Mouse (Mus musculus) left cerebral cortex, adult 11 months (tissue): ENCODE results near the gene Mycl.
"Not testable (repeated sequence)": the region's sequence is repeated elsewhere in the genome, so short reads cannot be mapped to it uniquely, and the experiment has no call there.

Experiments
- DNase-seq: peaks from one replicate; pipeline ENCODE4 v3.0.0; 2022; ENCODE audit warnings: low spot score

The Mycl gene

DNA sequence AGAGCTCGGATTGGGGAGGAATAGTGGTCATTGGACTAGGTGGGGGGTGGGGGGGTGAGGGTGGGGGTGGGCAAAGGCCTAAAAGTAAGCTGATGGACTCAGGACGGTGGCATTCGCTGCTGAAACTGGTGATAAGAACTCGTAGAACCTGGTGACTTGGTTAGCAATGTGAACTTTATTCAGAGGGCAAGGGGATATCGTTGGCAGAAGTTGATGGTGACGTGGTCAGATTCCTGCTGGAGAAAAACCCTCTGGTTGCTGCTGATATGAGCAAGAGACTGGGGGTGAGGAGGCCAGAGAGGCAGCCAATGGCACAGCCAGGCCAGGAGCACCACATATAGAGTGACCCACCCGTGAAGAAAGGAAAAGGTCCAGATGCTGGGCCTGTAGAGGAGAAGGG lies 14.2 kb upstream of the Mycl start:
- DNase-seq = no peak

DNA sequence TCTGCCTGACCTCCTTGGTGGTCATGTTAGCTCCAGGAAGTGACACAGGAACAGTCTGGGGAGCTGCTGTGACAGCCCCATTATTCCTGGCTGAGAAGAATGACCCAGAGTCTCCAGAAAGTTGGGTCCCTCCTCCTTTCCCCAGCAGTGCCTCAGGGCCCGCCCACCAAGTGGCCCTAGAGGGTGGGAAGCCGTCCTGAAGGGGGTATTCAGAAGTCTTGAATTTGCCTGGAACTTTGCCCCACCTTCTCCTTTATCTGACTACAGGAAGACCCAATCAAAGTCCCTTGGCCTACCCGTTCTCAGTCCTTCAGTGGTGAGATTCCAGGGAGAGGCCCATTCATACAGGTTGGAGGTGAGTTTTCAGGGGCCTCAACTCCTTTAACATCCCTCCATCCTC lies 13.5 kb upstream of the Mycl start:
- no peak for DNase-seq

DNA sequence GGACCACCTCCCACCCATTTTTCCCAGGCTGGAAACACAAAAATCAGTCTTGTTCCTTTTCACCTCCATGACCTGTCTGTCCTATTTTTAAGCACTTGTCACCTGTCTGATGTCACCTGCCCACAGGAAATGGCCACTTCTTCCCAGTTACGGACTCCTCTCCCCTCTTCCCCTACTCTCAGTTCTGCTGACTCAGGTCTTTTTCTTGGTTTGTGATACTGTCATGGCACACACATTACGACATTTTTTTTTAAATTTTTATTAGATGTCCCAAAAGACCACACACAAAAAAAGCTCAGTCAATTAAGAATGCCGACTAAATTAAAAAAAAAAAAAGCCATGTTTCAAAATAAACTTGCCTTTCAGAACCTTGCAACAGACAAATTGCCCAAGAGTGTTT lies 12.9 kb upstream of the Mycl start:
- DNase-seq = no peak

DNA sequence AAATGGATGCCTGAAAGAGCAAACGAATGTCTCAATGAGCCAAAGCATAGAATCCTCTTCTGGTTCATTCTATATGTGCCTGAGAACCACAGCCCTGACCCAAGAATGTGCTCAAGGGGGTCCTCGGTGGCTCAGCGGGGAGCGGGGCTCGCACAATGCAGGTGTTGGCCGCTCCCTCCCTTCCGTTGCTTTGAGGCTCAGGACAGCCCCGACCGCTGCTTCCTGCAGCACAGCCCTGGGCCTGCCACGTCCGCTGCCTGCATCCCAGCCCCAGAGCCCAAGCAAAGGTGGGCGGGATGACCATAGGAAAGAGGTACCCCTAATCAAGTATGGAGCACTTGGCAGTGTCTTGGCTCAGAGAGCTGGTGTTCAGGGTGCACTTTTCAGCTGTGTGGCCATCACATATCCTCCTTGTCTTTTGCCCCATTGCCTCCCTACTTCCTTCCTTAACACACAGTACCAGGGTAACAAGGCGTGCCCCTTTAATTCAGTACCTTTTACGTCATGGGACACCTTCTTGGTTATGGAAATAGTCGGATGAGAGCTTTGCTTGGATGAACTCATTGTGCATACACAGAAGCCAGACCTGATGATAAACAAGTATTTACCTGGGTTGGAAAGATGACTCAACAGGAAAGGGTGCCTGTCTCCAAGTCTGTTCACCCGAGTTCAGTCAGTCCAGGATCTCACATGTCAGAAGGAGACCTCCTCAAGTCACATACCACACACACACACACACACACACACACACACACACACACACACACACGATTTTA lies 11.8 kb upstream of the Mycl start:
- no peak for DNase-seq

DNA sequence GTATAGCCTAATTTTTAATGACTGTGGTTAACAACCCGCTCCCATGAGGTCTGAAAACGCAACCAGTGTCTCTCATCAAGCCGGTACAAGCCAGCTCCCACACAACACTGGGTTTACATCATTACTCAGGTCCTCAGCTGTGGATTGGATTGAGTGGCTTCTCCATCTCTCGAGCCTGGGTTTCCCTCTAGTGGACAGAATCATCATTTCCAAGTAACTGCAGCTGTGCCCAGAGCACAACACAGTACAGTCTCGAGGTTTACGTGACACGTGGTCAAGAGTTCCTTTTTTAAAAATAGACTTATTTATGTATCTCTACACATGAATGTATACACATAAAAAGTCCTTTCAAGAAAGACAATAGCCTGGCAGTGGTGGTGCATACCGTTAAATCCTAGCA lies 10.3 kb upstream of the Mycl start:
- peak; percentile 53 for DNase-seq

DNA sequence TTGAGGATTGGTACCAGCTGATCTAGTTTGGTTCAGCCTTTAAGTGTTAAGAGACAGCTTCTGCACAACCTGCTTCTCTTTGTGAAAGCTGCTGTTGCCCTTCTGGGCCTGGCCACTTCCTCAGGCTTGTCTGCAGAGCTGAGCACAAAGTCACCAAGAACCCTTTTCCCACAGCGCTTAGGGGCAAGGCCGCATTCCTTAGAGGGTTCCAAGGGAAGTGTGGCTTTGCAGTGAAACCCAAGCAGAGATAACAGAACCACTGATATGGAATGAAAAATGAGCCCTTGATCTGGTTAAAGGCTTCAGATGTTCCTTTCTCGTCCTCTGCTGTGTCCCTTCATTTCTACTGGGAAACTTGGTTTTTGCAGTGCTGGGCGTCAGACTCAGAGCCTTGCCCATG lies 8.0 kb upstream of the Mycl start:
- no peak for DNase-seq

DNA sequence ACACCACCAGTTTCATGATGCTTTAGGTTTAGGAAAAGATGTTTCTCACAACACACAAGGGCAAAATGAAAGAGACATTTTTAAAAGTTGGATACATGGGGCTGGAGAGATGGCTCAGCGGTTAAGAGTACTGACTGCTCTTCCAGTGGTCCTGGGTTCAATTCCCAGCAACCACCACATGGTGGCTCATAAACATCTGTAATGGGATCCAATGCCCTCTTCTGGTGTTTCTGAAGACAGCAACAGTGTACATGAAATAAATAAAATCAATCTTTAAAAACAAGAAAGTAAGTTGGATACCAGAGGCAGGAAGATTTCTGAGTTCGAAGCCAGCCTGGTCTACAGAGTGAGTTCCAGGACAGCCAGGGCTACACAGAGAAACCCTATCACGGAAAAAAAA lies 7.4 kb upstream of the Mycl start:
- not testable (repeated sequence) for DNase-seq

DNA sequence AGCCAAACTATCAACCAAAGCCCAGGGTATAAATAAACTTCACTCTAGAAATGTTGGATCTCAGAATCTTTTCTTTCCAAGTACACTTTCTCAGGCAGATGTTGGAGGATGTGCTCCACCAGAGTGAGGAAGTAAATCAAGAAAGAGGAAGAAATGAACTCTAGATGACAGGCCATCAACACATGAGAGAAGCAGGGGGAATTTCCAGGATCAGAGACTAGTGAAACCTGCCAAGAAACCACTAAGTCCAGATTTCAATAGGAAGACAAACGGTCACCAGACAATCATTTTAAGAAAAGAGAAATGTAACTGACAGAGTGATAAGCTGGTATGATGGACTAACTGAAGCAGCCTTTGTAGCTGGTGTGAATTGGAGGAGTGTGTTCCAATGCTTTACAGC lies 4.3 kb upstream of the Mycl start:
- DNase-seq = no peak

DNA sequence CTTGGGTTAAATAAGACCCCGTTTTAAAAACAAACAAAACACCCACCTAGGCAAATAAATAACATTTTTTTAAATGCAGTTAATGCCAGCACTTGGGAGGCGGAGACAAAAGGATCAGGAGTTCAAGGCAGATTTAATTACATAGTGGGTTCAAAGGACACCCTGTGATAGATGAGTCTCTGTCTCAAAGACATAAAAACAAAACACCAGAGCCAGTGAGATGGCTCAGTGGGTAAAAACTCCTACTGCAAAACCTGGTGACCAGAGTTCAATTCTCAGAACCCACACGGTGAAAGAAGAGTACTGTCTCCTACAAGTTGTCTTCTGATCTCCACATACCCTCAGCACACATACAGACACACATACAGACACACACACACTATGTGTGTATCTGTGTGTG lies 3.2 kb upstream of the Mycl start:
- DNase-seq = no peak

DNA sequence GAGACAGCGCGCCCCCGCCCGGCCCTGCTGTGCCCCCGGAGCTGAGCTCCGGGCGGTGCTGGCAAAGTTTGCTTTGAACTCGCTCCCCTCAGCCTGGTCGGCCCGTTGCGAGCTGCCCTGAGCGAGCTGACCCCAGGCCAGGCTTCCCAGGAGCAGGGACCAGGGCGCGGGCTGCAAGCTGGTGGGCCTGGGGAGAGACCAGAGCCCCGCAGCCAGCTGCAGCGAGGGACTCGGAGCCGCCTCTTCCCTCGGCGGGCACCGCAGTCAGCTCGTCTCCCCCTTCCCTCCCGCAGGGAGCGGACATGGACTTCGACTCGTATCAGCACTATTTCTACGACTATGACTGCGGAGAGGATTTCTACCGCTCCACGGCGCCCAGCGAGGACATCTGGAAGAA lies 767 bp downstream of the Mycl start:
- DNase-seq = no peak

DNA sequence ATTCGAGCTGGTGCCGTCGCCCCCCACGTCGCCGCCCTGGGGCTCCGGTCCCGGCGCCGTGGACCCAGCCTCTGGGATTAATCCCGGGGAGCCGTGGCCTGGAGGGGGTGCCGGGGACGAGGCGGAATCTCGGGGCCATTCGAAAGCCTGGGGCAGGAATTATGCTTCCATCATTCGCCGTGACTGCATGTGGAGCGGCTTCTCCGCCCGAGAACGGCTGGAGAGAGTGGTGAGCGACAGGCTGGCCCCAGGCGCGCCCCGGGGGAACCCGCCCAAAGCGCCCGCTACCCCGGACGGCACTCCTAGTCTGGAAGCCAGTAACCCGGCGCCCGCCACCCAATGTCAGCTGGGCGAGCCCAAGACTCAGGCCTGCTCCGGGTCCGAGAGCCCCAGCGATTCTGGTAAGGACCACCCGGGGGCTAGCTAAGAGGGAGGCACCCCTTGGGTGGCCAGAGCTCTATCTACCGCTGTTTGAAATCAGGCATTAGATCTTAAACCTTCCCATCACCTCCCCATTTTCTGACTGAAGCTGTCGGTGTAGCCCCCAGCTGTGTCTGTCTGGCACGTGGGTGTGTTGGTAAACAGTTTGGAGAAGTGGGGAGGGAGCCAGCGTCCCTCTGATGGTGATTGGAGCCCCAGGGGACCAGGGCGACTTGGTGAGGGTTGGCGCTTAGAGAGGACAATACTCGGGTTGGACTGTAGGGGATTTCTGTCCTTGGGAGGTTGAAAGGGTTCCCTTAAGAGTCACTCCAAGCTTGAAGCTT lies 1.3 kb downstream of the Mycl start:
- DNase-seq = no peak

DNA sequence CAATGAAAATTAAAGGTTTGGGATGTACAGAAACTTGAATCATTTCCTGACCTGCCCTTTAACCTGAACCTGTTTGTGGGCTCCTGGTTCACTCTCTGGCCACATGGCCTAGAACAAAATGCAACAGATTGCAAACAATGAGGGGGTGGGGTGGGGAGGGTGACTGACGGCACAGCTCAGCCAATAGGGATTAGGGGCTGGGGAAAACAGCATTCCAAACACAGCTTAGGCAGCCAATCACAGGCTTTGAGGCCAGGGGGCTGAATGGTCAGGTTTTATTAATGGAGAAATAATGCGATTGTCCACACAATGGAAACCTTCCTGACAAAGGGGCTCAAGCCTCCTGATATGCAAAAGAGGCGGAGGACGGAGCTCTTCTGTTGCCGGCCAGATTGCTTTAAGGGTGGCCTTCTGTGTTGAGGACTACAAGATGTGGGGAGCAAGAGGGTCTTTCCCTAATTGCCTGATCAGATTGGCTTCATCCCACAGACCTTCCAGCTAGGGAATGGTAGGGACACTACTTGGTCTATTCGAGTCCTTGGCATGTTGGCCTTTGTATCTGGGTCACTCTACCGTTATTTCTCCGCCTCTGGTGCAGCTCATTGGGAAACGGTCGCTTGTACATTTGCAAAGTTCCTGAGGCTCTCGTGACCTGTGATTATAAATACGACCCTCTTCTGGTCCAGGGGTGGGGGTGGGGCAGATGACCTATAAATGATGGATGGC lies 3.2 kb downstream of the Mycl start:
- no peak for DNase-seq

DNA sequence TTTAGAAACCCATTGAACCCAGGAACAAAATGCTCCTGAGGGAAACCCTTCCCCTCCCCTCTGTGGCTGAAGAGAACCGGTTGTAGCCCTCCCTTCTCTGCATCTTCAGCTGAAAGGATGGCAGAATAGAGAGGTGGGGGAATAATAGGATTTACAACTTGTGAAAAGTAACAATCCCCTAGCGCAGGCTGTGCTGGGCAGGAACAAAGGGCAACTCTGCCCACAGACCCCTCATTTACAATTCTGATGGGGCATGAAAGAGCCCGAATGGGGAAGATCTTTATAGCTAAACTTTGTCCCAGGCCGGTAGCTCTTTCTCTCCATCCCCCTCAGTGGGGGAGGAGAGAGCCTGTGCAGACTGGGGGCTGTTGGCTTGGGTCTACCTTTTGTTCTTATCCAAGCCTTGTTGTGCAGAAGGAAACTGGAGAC lies 3.8 kb downstream of the Mycl start:
- DNase-seq = no peak

DNA sequence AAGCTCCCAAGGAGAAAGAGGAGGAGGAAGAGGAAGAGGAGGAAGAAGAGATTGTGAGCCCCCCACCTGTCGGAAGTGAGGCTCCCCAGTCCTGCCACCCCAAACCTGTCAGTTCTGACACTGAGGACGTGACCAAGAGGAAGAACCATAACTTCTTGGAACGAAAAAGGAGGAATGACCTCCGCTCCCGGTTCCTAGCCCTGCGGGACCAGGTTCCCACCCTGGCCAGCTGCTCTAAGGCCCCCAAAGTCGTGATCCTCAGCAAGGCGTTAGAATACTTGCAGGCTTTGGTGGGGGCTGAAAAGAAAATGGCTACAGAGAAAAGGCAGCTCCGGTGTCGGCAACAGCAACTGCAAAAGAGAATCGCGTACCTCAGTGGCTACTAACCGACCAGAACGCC lies 4.7 kb downstream of the Mycl start:
- no peak for DNase-seq

DNA sequence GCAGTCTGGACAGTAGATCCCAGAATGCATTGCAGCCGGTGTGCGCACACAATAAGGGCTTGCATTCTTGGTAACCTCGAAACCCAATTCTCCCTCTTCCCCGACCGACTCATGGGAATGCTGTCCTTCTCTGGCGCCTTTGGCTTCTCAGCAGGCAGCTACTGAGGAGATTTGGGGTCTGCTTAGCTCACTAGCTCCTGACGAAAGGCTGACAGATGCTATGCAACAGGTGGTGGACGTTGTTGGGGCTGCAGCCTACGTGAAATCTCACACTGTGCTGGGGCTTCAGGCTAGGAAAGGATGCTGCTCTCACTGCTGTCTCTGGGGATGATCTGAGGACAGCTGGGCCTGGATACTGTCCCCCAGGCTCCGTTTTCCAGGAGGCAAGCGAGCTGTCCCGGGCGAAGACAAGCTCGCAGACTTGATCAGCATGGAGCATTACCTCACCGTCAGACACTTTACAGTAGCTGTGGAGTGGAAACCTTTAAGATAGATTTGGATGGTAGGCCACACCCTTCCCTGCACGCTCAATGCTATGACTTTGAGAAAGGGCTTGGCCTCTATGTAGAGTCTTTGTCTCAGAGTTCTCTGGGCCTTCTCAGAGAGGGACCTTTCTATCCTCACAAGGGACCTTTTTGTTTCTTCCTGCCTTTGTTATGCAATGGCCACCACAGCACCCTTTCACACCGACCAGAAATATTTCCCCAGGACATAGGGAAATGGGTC lies 5.3 kb downstream of the Mycl start:
- no peak for DNase-seq

DNA sequence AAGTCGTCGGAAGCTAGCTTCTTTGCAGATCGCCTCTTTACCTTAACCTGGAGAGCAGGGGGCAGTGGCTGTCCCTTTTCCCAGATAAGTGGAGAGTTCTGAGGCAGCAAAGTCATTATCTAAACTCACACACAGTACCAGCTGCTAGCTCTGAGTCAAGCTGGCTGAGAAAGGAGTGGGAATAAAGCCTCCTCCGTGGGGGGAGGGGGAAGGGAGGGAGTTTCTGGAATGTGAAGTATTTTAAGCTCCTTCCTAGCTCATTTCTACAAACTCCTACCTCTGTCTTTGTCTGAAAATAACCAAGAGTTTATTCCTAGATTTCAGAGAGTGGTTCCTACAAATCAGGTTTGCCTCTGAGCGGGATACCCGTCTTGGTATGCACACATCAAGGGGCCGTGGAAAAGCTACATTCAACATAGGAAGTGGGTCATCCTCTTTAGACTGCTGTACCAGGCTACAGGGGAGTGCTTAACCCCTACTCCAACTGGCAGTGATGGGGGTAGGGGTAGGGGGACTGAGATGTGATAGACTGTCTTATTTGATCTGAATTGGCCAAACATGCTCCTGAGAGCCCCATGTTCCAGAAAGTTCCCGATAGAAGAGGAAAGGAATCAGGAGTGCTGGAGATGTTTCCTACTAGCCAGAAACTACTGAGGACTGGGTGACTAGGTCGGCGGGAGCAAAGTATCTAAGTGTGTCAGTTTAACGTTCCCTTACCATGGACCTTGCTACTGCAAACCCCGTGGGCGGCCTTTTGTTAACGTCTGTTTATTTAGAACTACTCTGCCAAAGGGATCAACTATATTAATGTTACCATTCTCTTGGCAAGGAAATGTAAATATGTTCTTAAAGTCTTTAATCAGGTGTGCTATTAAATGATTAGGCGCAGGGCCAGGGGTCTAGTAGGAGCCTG lies 9.9 kb downstream of the Mycl start:
- DNase-seq = peak; percentile 76

DNA sequence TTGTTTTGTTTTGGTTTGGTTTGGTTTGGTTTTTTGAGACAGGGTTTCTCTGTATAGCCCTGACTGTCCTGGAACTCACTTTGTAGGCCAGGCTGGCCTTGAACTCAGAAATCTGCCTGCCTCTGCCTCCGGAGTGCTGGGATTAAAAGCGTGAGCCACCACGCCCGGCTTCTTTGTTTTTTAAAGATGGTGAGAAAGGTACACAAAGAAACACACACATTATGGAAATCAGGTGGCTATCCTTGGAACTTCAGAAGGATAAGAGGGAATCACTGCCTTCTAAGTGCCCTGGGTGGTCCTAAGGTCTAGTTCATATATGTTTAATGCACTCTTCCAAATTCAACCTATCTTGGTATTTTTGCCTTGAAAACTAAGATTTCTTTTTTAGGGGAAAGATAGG lies 17.0 kb downstream of the Mycl start:
- not testable (repeated sequence) for DNase-seq

DNA sequence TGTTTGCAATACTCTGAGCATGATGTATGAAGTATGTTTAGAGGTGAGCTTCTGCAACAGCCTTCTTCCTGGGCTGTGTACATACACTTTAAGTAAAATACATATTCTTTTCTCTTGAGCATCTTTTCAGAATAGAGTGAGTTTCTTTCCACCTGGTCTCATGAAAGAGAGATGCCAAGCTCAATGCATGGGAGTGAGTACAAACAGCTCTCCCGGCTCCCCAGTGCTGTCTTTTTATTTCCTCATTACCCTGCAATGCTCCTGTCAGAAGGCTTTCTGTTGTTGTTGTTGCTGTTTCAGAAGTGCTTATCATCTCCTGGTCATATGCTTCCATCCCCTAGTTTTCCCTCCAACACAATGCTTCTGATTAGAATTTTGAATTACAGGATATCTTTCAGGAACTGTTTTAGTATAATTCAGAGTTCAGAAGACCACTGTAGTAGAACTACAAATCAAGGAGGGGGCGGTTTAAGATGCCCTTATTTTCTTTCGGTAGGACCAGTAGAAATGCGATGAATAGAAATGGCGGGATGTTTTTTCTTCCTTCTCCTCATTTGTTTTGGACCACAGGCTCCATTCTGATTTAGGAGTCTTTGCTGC lies 18.0 kb downstream of the Mycl start:
- no peak for DNase-seq

DNA sequence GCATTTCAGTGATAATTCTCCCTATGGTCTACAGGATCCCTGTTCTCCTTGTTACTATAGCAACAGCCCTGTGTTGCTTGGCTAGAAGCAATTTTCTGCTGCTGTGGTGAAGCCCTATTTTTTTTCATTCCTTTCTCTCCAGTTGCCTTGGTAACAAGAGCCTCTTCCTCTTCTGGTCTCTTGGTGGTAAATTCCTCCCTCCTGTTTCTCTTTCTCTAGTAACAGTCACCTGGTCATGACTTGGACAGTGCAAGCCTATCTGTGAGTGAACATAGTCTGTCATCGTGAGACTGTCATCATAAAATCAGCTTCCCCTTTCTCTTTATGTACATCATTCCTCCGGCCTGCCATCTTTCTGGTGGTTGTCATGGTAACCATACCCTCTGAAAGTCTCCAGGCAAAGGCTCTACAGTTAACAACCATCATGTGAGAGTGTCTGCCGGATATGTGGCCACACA lies 18.5 kb downstream of the Mycl start:
- peak; percentile 79 for DNase-seq

DNA sequence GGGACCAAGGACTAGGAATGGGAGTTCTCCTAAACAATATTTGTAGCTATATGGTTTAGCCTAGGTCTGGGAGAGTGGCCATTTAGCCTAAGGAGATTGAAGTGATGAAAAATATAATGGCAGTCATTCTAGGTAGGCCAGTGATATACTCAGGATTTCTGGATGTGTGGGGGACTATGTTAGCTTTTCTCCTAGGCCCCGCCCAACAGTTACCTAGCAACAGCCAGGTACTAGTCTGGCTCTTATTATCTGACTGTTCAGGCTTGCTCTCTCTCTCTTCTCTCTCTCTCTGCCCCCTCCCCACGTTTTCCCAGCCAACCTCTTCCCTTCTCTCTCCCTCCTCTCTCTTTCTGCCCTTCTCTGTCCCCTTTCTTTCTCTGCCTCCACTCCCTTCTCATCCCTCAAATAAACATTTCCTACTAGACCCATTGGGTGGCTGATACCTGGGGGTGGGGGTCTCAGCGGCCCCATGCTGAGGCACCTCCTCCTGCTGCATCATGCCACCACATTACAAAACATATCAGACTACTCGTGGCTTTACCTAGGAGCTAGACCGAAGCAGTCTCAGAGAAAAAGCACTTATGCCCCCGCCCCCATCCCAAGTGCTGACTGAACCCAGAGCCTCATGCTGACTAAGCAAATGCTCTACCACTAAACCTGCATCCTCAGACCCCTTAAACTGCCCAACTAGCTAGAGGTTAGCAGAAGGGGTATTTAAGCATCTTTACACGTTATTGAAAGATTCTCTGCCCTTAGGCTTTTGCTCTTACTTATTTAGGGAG lies 19.2 kb downstream of the Mycl start:
- DNase-seq = no peak
